Mouse (Mus musculus): ENCODE measurements at regions not wholly inside any gene's neighbourhood (a gene's known extent, or its start where the extent isn't known, plus 50 kb on each side); places are given as distances from the start of the nearest gene placed in this dataset.

- no peak for TF ChIP-seq POLR2A (IDR thresholded peaks at IDR 0.05; ENCODE audit: borderline replicate concordance, control insufficient read depth, low read depth, low read length)
- TF ChIP-seq CTCF (IDR thresholded peaks at IDR 0.05; ENCODE audit: control insufficient read depth, insufficient read depth, low read length) = no peak
These were observed 86.0 kb downstream of the Ccng2 start for GRCm38 (mm10) chr5:93353101-93353500.
